Mouse (Mus musculus): ENCODE data around the gene Lrguk. TPM values are rescaled to one million over a fixed set of nuclear protein-coding genes. Genes with fewer than 3 reads are reported as not detected.

Gene Lrguk
- polyA plus RNA-seq, 1 experiment from 2014 or later = 1.1 TPM

DNA sequence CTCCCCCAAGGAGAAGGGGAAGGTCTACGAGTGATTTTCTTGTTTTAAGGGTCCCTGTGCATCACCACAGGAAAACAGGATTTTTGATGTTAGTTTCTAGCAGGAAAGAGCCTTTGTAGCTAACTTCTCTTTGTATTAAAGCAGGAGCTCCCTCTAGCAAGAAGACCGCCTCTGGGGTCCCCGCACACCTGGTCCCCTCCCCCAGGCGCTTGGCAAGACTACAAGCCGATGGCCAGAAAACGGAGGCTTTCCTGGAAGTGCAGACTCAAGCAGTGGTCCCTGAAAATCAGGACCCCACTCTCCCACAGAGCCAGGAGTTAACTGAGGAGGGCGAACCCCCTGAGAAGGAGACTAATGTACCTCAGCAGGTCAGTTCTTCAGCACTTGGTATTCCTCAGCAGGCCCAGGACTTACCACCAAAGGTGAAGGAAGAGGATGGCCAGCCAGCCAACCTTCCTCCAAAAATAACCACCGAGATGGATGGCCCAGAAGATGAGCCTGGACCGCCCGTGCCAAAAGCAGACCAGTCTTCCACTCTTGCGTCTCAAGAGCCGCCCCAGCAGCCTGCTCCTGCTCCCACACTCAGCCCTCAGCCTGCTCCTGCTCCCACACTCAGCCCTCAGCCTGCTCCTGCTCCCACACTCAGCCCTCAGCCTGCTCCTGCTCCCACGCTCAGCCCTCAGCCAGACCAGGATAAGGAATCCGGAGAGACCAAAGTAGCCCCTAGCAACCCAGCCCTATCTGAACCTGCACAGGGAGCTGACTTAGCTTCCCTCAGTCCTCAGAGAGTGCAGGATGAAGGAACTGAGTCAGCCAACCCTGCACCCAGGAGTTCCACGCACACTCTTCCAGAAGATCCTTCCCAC lies 72.5 kb downstream of the Lrguk start:
- Histone ChIP-seq H3K4me2 (replicated peaks; ENCODE audit: low read depth, low read length) (no peak overlapping the region), H3K4me1 (ENCODE audit: control insufficient read depth, insufficient read depth, low read length) (peaks cover 2% of the 10 kb centered on the region; the same call in 1 of the 2 replicates), H3K9me3 (ENCODE audit: control insufficient read depth, low read depth, low read length) (no peaks in the 10 kb centered on the region), H3K27me3 (ENCODE audit: control insufficient read depth, insufficient read depth, low read length) (no peaks in the 10 kb centered on the region), H3K36me3 (ENCODE audit: control insufficient read depth, insufficient read depth, low read length) (no peaks in the 10 kb centered on the region), H3K27ac (ENCODE audit: low read length) (no peak overlapping the region), H3K9ac (replicated peaks; ENCODE audit: low read depth, low read length) (no peak overlapping the region), H3K4me3 (ENCODE audit: low read depth, low read length) (no peak overlapping the region)
- WGBS = 80% methylated on average over 15 of the region's 15 CpGs
- no peak for ATAC-seq (ENCODE audit: insufficient number of reproducible peaks, insufficient read depth, low FRiP score, low read depth)

- no peaks in the 10 kb centered on the region for H3K36me3 ChIP-seq (ENCODE audit: control insufficient read depth, insufficient read depth, low read length)
- H3K9ac ChIP-seq (replicated peaks; ENCODE audit: low read depth, low read length) = no peak overlapping the region
- no peak overlapping the region for H3K4me3 ChIP-seq (ENCODE audit: low read depth, low read length)
- no peak overlapping the region for H3K27ac ChIP-seq (ENCODE audit: low read length)
- H3K9me3 ChIP-seq (ENCODE audit: control insufficient read depth, low read depth, low read length) = no peaks in the 10 kb centered on the region
- H3K27me3 ChIP-seq (ENCODE audit: control insufficient read depth, insufficient read depth, low read length) = no peaks in the 10 kb centered on the region
- ATAC-seq (ENCODE audit: insufficient number of reproducible peaks, insufficient read depth, low FRiP score, low read depth) = no peak
- WGBS = 85% methylated on average over 17 of the region's 17 CpGs
- H3K4me1 ChIP-seq (ENCODE audit: control insufficient read depth, insufficient read depth, low read length) = no peaks in the 10 kb centered on the region
- H3K4me2 ChIP-seq (replicated peaks; ENCODE audit: low read depth, low read length) = no peak overlapping the region
Observed at GRCm38 (mm10) chr6:34103251-34103920, 74.1 kb downstream of the Lrguk start.

GRCm38 (mm10) chr6:34110571-34110970 lies 81.3 kb downstream of the Lrguk start:
- Histone ChIP-seq H3K4me2 (replicated peaks; ENCODE audit: low read depth, low read length) (no peak overlapping the region), H3K9ac (replicated peaks; ENCODE audit: low read depth, low read length) (no peak overlapping the region), H3K4me1 (ENCODE audit: control insufficient read depth, insufficient read depth, low read length) (no peaks in the 10 kb centered on the region), H3K4me3 (ENCODE audit: low read depth, low read length) (no peak overlapping the region), H3K36me3 (ENCODE audit: control insufficient read depth, insufficient read depth, low read length) (no peaks in the 10 kb centered on the region), H3K27me3 (ENCODE audit: control insufficient read depth, insufficient read depth, low read length) (no peaks in the 10 kb centered on the region), H3K9me3 (ENCODE audit: control insufficient read depth, low read depth, low read length) (no peaks in the 10 kb centered on the region), H3K27ac (ENCODE audit: low read length) (no peak overlapping the region)
- no peak for ATAC-seq (ENCODE audit: insufficient number of reproducible peaks, insufficient read depth, low FRiP score, low read depth)
- 73% methylated on average over 10 of the region's 10 CpGs for WGBS

- Histone ChIP-seq H3K27me3 (ENCODE audit: control insufficient read depth, insufficient read depth, low read length) (no peaks in the 10 kb centered on the region), H3K36me3 (ENCODE audit: control insufficient read depth, insufficient read depth, low read length) (no peaks in the 10 kb centered on the region), H3K4me1 (ENCODE audit: control insufficient read depth, insufficient read depth, low read length) (no peaks in the 10 kb centered on the region), H3K9me3 (ENCODE audit: control insufficient read depth, low read depth, low read length) (no peaks in the 10 kb centered on the region), H3K4me2 (replicated peaks; ENCODE audit: low read depth, low read length) (no peak overlapping the region), H3K4me3 (ENCODE audit: low read depth, low read length) (no peak overlapping the region), H3K9ac (replicated peaks; ENCODE audit: low read depth, low read length) (no peak overlapping the region), H3K27ac (ENCODE audit: low read length) (no peak overlapping the region)
- no peak for ATAC-seq (ENCODE audit: insufficient number of reproducible peaks, insufficient read depth, low FRiP score, low read depth)
- WGBS = 72% methylated on average over 6 of the region's 6 CpGs
Observed at GRCm38 (mm10) chr6:34111406-34111805, 82.2 kb downstream of the Lrguk start.

GRCm38 (mm10) chr6:34116838-34117478 lies 87.7 kb downstream of the Lrguk start:
- no peak overlapping the region for H3K4me2 ChIP-seq (replicated peaks; ENCODE audit: low read depth, low read length)
- H3K27ac ChIP-seq (ENCODE audit: low read length) = no peak overlapping the region
- H3K9me3 ChIP-seq (ENCODE audit: control insufficient read depth, low read depth, low read length) = no peaks in the 10 kb centered on the region
- H3K4me3 ChIP-seq (ENCODE audit: low read depth, low read length) = no peak overlapping the region
- no peak overlapping the region for H3K9ac ChIP-seq (replicated peaks; ENCODE audit: low read depth, low read length)
- WGBS = 84% methylated on average over 7 of the region's 7 CpGs
- H3K36me3 ChIP-seq (ENCODE audit: control insufficient read depth, insufficient read depth, low read length) = no peaks in the 10 kb centered on the region
- H3K27me3 ChIP-seq (ENCODE audit: control insufficient read depth, insufficient read depth, low read length) = no peaks in the 10 kb centered on the region
- H3K4me1 ChIP-seq (ENCODE audit: control insufficient read depth, insufficient read depth, low read length) = no peaks in the 10 kb centered on the region
- no peak for ATAC-seq (ENCODE audit: insufficient number of reproducible peaks, insufficient read depth, low FRiP score, low read depth)

- H3K4me2 ChIP-seq (replicated peaks; ENCODE audit: low read depth, low read length) = no peak overlapping the region
- H3K4me3 ChIP-seq (ENCODE audit: low read depth, low read length) = no peak overlapping the region
- 82% methylated on average over 2 of the region's 2 CpGs for WGBS
- no peaks in the 10 kb centered on the region for H3K36me3 ChIP-seq (ENCODE audit: control insufficient read depth, insufficient read depth, low read length)
- no peak overlapping the region for H3K9ac ChIP-seq (replicated peaks; ENCODE audit: low read depth, low read length)
- H3K27ac ChIP-seq (ENCODE audit: low read length) = no peak overlapping the region
- H3K4me1 ChIP-seq (ENCODE audit: control insufficient read depth, insufficient read depth, low read length) = no peaks in the 10 kb centered on the region
- no peaks in the 10 kb centered on the region for H3K27me3 ChIP-seq (ENCODE audit: control insufficient read depth, insufficient read depth, low read length)
- no peak for ATAC-seq (ENCODE audit: insufficient number of reproducible peaks, insufficient read depth, low FRiP score, low read depth)
- no peaks in the 10 kb centered on the region for H3K9me3 ChIP-seq (ENCODE audit: control insufficient read depth, low read depth, low read length)
Observed at GRCm38 (mm10) chr6:34124401-34124800, 95.2 kb downstream of the Lrguk start.

- Histone ChIP-seq H3K9me3 (ENCODE audit: control insufficient read depth, low read depth, low read length) (no peaks in the 10 kb centered on the region), H3K4me1 (ENCODE audit: control insufficient read depth, insufficient read depth, low read length) (no peaks in the 10 kb centered on the region), H3K4me3 (ENCODE audit: low read depth, low read length) (no peak overlapping the region), H3K27me3 (ENCODE audit: control insufficient read depth, insufficient read depth, low read length) (no peaks in the 10 kb centered on the region), H3K36me3 (ENCODE audit: control insufficient read depth, insufficient read depth, low read length) (no peaks in the 10 kb centered on the region), H3K4me2 (replicated peaks; ENCODE audit: low read depth, low read length) (no peak overlapping the region), H3K27ac (ENCODE audit: low read length) (no peak overlapping the region), H3K9ac (replicated peaks; ENCODE audit: low read depth, low read length) (no peak overlapping the region)
- 60% methylated on average over 2 of the region's 2 CpGs for WGBS
- no peak for ATAC-seq (ENCODE audit: insufficient number of reproducible peaks, insufficient read depth, low FRiP score, low read depth)
Observed at GRCm38 (mm10) chr6:34129261-34129660, 100.0 kb downstream of the Lrguk start.

DNA sequence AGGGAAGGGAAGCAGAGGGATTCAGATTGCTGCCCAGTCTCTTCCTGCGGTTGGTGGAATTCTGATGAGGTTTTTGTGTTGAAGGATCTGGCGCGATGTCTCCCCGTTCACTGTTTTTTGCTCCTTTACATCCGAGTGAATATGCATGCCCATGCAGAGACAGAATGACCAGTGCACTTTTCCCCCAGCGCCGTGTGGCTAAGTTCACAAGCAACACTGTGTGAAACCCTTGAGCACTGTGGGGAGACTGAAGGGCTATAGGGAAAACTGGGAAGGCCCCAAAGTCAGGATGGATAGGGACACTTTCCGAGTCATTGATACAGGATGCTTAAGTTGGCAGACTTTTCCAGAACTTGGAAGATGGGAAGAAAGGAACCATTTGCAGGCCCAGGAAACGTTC lies 103.1 kb downstream of the Lrguk start:
- H3K27me3 ChIP-seq (ENCODE audit: control insufficient read depth, insufficient read depth, low read length) = no peaks in the 10 kb centered on the region
- ATAC-seq (ENCODE audit: insufficient number of reproducible peaks, insufficient read depth, low FRiP score, low read depth) = no peak
- no peak overlapping the region for H3K27ac ChIP-seq (ENCODE audit: low read length)
- no peaks in the 10 kb centered on the region for H3K9me3 ChIP-seq (ENCODE audit: control insufficient read depth, low read depth, low read length)
- no peaks in the 10 kb centered on the region for H3K4me1 ChIP-seq (ENCODE audit: control insufficient read depth, insufficient read depth, low read length)
- H3K9ac ChIP-seq (replicated peaks; ENCODE audit: low read depth, low read length) = no peak overlapping the region
- H3K4me3 ChIP-seq (ENCODE audit: low read depth, low read length) = no peak overlapping the region
- no peak overlapping the region for H3K4me2 ChIP-seq (replicated peaks; ENCODE audit: low read depth, low read length)
- 90% methylated on average over 9 of the region's 9 CpGs for WGBS
- H3K36me3 ChIP-seq (ENCODE audit: control insufficient read depth, insufficient read depth, low read length) = no peaks in the 10 kb centered on the region
